Mouse (Mus musculus) testis, postnatal 14 days (tissue): ENCODE measurements around the gene Cetn4.

Source experiments
- DNase-seq: peaks from one replicate; pipeline ENCODE4 v3.0.0; 2021; ENCODE audit warnings: low spot score

Gene Cetn4

DNA sequence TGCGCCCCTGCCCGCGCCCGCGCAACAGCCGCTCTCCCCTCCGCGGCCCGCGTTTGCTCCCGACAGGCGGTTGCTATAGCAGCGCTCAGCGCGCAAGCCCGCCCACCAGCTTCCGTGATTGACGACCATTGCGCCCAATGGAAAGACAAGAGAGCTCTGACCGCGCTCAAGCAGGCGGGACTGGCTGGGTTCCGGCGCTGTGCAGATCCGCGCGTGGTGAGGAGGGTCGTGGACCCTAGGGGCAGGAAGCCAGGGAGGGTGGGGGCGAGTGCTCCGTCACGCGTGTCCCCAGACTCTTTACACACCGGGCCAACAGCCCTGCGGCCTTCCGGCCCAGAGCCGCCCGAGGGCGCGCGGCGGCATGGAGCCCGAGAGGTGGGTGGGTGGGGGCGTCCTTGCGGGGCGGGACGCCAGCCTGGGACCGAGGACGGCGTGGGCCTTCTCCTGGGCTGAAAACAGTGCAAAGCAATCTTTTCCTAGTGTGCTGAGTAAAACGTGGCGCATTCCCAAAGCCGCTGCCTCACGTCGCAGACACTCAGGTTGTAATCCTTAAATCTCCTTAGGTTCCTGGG, at the start of gene Cetn4, which contains the start of gene Bbs12:
Gene Cetn4 (minus strand): TSS at position 339 of the 572 bp plus-strand sequence.
Gene Bbs12 (plus strand): TSS at position 185 of the 572 bp plus-strand sequence.
- peak; percentile 95 for DNase-seq

DNA sequence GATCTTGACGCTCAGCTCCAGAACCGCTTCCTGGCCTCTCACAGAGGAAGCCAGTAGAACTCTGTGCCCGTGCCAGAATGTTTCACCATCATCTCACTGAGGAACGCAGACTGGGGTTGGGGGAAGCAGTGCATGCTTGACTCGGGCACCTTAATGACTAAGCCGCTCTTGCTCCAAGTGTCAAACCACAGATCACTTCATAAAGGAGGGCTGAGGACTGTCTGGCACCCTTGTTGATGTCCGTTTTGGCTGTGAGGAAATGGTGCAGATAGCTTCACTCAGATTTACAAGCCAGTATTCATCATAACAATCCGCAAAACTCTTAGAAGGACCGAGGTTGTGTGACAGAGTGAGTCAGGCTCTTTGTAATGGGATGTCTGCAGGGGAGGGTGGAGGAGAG, 48.2 kb upstream of the Cetn4 start:
- no peak for DNase-seq

DNA sequence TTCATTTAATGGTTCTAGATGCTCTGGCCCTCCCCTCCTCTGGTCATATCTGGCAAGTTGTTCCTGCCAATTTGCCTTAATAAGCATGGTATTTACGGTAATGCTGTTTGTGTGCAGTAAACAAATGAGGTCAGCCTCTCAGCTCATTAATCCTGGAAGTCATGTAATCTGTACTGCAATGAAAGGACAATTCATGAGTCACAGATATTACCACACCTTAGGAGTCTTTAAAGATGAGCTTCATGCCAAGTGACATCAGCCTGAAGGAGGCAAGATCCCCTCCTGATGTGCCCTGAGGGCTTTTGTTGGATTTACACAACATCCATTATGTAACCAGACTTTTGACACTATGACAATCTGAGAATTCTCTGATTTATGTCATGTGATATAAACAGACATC, 42.2 kb upstream of the Cetn4 start:
- DNase-seq, result no peak

DNA sequence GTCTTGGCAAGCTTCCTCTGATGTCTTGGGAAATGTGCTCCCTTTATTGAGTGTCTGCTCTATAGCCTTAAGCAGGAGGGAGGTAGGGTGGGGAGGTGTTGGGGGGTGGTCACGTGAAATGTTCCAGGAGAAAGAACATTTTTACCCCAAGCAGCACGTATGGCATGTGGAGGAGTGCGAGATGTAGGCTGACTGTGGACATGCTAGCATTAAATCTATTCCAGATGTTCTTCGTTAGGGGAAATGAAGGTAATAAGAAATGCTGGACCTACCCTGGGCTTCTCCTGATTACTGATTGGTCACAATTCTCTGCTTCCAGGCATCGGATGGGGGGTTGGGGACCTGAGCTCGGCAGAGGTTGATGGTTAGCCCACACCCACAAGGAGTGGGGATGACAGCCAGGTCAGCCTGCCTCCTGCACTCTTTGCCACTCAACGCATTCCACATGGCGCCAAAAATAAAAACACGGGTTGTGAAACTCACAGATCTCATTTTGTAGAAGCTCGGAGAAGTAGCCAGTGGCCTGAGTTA, 41.5 kb upstream of the Cetn4 start:
- DNase-seq, result no peak

DNA sequence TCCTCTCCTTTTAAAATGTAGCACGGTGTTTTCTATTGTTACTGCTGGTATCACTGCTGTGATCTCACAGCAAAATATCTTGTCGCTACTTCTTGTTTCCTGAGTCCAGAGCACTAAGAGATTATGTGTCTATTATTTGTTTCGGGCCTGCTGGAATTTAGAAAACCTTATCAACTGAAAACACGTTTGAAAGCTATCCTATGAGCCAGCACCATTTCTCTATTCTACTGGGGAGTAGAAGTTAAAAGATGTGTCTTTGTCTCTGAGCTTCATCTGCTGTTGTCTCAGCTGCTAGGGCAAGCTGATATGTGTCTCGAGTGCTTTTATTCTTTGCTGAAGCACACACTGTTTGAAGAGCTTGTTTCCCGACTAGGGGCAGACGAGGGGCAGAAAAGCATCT, 37.9 kb upstream of the Cetn4 start:
- DNase-seq, result no peak

DNA sequence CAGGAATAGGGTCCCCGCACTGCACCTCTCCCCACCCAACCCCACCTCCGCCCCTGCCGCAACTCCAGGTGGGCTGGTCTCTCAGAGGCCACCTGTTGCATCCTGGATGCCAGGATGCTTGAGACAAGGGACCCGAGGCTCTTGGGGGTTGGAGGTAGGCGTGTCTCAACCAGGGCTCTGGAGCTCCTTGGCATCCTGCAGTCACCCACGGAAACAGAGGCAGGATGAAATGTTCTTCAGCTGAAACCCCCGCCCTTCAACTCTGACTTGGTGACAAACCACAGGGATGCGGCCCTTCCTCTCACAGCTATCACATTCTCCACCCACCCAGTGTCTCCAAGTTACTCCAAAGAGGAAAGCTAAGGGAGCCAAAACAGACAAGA, 36.6 kb upstream of the Cetn4 start:
- DNase-seq, result no peak

DNA sequence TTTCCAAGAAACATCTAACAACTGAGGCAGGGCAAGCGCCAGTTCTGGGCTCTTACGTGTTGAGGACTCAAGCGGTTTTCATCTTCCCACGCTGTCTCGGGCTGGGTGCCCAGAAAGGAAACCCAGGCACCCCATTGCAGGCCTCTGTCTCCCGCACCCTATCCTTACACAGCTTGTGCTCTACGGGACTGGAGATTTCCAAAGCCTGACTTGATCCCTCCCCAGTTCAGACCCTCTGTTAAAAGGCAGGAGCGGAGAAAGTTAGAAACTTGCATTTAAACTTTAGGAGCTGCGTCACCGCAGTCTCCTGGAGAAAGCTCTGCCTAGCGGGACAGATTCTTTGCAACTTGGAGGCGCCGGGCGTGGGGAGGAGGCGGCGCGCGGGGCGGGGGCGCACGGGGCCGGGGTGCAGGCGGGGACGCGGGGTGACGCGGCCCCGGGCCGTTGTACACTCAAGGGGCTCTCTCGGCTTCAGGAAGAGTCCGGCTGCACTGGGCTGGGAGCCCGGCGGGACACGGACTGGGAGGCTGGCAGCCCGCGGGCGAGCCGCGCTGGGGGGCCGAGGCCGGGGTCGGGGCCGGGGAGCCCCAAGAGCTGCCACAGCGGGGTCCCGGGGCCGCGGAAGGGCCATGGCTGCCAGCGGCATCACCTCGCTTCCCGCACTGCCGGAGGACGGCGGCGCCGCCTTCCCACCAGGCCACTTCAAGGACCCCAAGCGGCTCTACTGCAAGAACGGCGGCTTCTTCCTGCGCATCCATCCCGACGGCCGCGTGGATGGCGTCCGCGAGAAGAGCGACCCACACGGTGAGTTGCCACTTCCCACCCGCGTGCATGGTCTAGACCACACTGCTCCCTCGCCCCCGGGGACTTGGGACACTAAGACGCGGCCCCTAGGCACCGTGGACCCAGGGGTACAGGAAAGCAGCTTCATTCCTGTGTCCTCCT, 36.0 kb upstream of the Cetn4 start, which contains the start of gene Fgf2:
Gene Fgf2 (plus strand): TSS at position 126 of the 945 bp plus-strand sequence.
- peak; percentile 16 for DNase-seq

DNA sequence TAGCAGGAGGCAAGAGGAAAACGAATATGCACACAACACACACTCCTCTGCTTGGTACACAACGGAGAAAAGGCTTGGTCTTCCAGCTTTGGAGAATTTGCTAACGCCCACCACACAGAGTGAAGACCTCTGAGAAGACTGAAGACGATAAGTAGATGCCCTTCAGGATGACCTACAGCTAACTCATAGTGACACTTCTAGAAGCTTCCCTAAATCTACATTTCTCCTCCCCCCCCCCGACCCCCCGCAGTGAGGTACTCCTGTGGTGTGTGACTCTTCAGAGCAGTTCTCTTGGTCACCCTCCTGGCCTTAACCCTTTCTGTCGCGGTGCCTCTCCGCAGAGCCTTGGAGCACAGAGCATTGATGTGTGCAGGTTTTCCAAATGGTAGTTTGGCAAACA, 35.2 kb upstream of the Cetn4 start:
- no peak for DNase-seq

DNA sequence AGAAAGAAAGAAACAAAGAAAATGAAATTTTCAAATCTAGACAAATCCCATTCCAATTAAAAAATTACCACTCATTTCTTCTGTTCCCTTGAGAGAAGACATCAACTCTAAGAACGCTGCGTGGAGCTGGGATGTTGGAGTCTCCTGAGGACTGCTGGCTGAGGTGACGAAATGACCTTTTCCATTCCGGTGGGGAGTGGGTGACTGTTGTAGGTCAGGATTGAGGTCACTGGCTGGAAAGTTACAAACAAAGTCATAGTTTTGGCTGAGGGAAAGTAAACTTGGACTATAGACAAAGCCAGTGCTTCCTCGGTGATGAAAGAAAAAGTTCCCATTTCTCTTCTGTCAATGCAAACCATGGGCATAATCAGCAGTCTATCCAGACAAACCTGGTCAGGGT, 30.3 kb upstream of the Cetn4 start:
- DNase-seq, result no peak

DNA sequence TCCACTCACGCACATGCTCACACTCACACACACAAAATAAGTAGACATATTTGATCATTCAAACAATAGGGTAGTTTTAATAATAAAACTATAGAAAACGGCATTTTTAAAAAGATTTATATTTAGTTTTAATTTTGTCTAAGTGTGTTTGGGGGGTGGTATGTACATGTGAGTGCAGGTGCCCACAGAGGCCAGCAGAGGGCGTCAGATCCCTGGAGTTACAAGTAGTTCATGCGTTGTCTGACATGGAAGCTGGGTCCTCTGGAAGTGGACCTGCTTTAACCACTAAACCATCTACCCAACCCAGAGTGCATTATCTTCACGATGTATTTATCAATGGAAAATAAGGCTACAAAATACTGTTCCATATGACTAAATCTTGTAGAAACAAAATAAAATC, 28.6 kb upstream of the Cetn4 start:
- no peak for DNase-seq

DNA sequence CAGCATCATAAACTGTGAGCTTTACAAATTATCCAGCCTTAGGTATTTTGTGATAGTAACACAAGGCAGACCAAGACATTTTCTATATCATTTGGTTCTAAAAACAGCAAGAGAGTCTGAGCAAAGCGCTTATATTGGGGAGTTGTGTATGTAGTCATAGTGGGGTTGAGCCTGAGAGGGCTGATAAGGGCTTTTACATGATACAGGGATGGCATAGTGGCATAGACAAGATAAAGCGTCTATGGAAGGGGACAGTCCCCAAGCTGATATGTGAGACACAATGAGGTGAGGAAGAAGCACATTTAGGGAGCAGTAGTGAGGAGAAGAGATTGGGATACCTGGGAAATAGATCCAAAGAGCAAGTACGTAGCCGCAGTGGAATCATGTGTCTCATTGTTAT, 21.5 kb upstream of the Cetn4 start:
- no peak for DNase-seq

DNA sequence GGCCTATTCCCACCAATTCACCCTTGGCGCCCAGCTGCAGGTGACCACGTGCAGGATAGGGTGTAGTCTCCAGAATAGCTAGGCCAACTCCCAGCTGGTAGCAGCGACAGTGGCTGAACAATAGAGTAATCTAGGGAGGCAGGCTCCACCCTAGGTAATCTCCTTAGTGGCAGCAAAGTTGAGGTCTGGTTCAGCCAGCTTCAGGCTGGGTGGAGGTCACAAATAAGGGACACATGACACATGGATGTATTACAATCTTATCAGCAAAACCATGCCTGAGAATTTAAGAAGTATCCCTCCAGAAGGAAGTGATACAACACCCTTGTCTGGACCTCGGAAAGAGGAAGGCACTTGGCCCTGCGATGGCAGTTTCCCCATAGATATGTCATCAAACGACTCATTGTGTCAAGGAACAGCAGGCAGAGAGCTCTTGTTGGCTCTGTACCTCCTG, 19.5 kb upstream of the Cetn4 start:
- no peak for DNase-seq

DNA sequence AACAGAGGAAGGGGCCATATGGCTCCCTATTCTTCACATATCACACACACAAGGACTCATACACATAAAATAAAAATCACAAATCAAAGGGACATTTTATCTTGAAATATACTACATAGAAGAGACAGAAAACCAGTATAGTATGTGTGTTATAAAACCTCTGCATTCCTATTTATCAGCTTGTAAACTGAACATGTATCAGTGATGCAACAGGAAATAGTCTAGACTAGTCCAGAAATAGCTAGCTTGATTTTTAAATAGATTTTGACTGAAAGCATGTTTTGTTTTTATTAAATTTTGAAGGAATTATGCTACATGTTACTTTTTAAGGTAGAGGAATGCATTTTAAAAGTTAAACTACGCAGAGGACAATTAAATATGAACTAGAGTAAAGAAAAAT, 17.5 kb upstream of the Cetn4 start:
- no peak for DNase-seq

DNA sequence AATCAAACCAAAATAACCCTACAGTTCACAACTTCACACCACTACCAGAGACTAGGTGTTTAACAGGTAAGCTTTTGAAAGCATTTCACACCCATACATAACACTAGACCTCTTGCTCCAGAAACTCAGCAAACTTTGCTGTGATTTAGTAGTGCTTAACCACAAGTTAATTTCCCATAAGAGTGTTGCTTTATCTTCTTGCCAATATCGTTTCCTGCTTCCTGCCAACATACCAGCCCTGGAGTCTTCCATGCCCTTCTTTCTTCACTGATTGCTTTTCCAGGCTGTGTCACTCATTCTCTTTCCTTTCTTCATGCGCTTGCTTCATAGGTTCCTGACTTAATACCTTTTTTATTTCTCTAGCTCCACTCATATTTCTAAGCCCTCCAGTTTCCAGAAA, 16.0 kb upstream of the Cetn4 start:
- DNase-seq, result no peak

DNA sequence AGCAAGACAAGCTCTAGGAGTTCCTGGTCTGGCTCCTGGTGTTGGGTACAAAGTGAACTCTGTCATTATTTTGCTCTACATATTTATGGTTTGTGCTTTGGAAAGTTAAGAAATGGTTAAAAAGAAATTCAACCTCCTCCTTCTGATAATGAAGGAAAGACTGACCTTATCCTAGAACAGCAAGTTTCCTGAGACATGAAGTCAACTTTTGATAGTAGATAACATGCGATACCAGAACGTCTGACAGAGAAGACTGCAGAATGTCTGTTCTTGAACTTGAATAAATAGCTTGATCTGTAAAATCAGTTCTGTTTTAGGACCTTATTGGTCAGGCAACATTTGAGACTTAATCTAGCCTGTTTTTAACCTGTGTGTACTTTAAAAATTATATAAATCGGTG, 14.1 kb upstream of the Cetn4 start:
- no peak for DNase-seq

DNA sequence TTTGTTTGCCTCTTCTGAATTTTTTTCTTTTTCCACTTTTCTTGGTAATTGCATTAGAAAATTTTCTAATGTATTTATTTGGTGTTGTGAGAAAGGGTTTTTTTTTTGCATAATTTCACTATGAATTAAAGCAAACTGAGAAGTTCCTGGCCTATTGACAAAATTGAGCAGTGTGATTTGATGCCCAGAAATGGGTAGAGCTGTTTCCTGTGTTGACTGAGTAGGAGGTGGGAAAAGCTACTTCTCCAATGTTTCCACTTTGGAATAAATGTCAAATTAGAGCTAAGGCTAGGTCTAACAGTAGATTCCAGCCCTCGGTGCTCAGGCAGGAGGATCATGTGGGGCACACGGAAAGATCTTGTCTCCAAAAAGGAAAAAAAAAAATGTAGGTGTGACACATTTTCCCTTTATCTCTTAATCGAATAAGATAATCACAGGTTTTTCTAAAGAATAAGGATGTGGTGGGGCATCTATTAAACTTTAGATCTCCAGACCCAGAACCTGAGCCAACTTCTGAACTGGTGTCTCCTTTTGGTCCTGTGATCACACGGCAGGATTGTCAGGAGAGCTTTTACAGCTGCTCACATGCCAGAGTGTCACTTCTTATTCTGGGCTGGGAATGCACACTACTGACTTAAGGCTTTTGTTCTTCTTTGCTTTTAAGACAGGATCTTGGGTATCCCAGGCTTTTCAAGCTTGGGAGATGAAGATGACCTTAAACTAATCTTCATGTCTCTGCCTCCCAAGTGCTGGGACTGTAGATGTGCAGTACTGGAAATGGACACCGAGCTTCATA, 13.0 kb upstream of the Cetn4 start:
- no peak for DNase-seq

DNA sequence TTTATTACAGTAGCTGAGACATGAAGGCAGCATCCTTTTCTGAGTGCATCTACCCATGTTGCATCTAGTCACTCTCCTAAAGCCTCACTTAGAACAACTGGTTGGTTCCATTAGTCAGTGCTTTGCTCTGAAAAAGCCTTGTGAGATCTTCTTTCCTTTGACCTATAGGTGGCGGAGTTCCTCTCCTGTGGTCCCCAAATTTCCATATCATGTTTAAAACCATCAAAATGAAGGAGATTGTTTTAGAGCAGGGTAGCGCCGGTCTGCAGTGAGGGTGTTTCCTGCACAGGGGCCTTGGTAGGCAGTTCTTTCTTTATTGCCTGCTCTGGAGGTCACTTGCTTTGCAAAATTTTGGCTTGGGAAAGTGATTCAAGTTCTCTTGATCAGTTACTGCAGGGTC, 11.8 kb upstream of the Cetn4 start:
- no peak for DNase-seq

DNA sequence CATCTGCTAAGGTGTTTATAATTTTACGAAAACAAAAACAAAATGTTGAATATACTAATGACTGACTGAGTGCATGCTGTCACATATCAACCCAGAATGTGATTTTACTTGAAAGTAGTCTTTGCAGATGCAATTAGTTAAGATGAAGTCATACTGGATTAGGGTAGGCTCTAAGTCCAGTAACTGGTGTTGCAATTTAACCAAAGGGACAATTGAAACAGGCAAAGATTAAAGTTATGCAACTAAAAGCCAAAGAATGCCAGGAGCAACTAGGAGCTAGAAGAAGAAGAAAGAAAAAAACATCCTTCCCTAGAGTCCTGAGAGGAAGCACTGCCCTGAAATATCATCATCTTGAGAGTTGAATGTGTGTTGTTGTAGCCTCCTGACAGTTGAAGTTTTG, 3.7 kb upstream of the Cetn4 start:
- no peak for DNase-seq

DNA sequence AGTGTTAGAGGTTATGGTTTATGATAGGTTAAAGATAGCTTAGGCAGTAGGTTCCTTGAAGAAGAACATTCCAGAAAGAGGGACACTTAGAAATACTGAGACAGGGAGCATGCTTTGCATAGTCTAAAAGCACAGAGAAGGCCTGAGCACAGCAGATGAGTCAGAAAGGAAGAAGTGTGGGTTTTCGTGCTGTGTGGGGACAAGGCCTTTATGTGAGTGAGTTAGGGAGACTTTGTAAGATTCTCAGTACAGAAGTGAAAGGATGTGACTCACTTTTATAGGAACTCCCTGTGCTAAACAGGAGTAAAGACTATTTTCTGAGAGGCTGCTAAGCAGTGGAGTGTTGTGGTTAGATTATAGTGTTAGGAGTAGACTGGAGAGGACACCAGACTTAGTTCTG, 863 bp upstream of the Cetn4 start:
- no peak for DNase-seq

DNA sequence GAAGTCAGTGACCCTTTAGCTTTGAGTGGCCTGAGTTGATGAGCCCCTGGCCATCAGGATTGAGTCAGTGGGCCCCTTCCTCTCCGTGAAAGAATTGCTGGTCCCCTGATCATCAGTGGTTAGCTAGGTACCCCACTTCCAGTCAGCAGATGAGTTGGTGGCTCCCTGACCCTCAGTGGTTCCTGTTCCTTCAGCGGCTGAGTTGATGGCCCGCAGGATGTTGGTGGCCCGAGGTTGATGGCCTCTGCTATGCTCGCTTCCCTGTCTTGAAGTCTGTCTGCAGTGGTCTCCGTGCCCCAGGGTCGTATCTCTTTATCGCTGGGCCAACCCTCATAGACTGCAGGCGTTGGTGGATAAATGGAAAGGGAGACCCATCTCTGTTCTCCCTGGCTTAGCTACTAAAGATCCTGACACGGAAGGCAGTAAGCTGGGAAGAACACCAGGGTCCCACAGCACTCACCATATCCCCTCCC, 575 bp downstream of the Cetn4 start:
- DNase-seq, result no peak

DNA sequence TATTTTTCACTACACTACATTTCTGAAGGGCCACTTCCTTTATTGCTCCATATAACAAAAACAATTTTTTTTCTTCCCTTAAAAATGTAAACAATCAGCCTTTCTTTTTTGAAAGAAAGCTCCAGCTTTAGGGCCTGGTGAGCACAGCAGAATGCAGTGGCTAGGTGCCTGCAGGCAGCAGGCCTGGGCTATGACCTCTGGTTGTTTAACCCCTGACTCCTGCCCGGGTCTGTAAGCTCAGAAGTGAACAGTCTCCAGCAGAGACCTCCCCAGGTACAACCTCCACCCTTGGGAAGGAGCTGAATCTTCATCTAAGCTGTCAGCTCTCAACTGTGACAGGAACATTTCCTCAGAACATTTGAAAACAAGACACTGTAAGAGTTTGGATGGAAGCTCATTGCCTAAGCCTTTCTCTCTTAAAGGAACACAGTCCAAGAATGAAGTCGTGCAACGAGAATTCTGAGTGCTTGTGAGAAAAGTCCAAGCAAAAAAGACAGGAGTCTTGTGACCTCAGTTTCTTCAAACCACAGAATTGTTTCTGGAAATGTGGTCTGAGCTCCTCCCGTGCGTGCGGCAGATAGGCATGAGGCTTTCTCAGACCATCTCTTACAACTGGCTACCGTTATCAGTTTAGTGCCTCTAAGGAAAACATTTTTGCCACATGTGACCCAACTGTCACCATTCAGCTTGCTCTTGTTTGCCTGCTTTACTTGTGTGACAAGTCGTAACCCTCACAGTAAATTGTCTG, 8.9 kb downstream of the Cetn4 start:
- no peak for DNase-seq

DNA sequence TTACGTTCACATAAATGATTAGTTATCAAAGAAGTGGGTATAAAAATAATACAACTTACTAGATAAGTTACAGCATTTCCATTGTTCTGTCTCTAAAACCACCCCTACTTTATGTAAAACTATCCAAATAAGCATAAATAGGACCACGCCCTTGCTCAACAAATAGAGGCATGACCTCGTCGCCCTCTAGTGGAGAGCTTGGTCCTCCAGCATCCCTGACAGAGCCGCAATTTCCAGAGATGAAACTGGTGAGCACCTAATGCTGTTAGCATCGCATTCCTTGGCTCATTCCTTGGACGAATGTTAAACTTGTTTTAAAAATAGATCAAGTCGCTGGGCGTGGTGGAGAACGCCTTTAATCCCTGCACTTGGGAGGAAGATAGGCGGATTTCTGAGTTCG, 9.8 kb downstream of the Cetn4 start:
- DNase-seq, result no peak
